23 mouse cellular contexts compared by ENCODE assay signal in the genomic region with DNA sequence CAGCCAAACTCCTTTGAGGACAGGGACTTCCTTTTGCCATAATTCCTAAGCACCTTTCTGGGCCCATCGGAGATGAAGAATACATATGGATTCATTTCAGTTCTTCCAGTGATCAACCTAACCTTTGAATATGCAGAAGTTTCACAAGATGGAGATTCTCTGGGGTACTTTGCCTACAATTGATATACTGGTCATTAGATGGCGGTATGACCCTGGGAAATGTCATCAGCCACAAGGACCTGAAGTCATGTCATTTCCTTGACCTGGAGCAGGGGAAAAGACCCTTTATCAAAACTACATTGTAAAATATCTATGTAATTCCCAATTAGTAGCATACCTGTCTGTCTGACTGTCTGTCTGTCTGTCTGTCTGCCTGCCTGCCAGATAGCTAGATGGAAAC.
DNase-seq lines count a peak whose midpoint lies in the region; ATAC-seq and TF ChIP-seq lines count a peak whose summit lies in the region.
"Had no signal": no experiment of that assay in that cellular context is flagged by ENCODE, and none has a peak within 500 bp of the region (broad histone marks: within the 10 kb centered on the region; RNA-seq: fewer than 3 reads in every experiment).

No protein-coding gene starts in this region.

- ATAC-seq in liver, embryonic 11.5 days (replicated peaks; ENCODE audit: low FRiP score), result no peak
- ATAC-seq: CD4-positive, CD25-positive, alpha-beta regulatory T cell, adult 4 months; forebrain, embryonic 13.5 days; forebrain, postnatal 0 days had no signal

- DNase-seq in embryo, embryonic 10.5 days (ENCODE audit: low spot score), result peak; percentile 12
- DNase-seq in embryo, embryonic 11 days, result no peak
- no peak for DNase-seq in layer of hippocampus, adult 2 months (ENCODE audit: low spot score in 2 of 2)
- DNase-seq in layer of hippocampus, postnatal 14 days (ENCODE audit: low spot score in 2 of 2), result no peak
- peak; percentile 66 for DNase-seq in 416B (ENCODE audit: low read depth)
- DNase-seq in limb, embryonic 10.5 days (ENCODE audit: low spot score), result peak; percentile 3
- DNase-seq in testis, postnatal 10 days (ENCODE audit: low spot score), result no peak
- no peak for DNase-seq in liver, embryonic 11.5 days (ENCODE audit: low spot score)
- DNase-seq: adrenal gland, adult 2 months; adrenal gland, postnatal 25 days; cerebellum, adult 18-20 months; cerebellum, adult 9-11 months; cerebellum, postnatal 36 days; forebrain, postnatal 0 days; gastrocnemius, adult 2 months; gastrocnemius, postnatal 36 days; kidney, adult 11 months had no signal

- H3K36me3 ChIP-seq in limb, embryonic 10.5 days, result no peaks in the 10 kb centered on the region
- H3K36me3 ChIP-seq in liver, embryonic 11.5 days (ENCODE audit: control insufficient read depth, insufficient read depth, low read length), result no peaks in the 10 kb centered on the region
- H3K36me3 ChIP-seq: embryonic facial prominence, embryonic 13.5 days; heart, embryonic 10.5 days; heart, embryonic 15.5 days; hindbrain, embryonic 15.5 days had no signal

- no peaks in the 10 kb centered on the region for H3K27me3 ChIP-seq in limb, embryonic 10.5 days (ENCODE audit: low read depth, poor library complexity, severe bottlenecking)
- H3K27me3 ChIP-seq in liver, embryonic 11.5 days (replicated peaks; ENCODE audit: control insufficient read depth, insufficient read depth, low read length), result no peaks in the 10 kb centered on the region
- H3K27me3 ChIP-seq: embryonic facial prominence, embryonic 13.5 days; forebrain, embryonic 13.5 days; heart, embryonic 15.5 days; hindbrain, embryonic 15.5 days had no signal

- TF ChIP-seq CTCF in layer of hippocampus, adult 2 months (conservative IDR thresholded peaks at IDR 0.05), result peak; percentile 32

- H3K9ac ChIP-seq in liver, embryonic 11.5 days (ENCODE audit: low read depth, low read length), result no peak overlapping the region
- H3K9ac ChIP-seq: embryonic facial prominence, embryonic 13.5 days; forebrain, embryonic 13.5 days; forebrain, postnatal 0 days; heart, embryonic 15.5 days; hindbrain, embryonic 15.5 days had no signal

- 77% methylated on average over 2 of the region's 2 CpGs for WGBS in limb, embryonic 10.5 days
- WGBS in liver, embryonic 11.5 days, result 74% methylated on average over 2 of the region's 2 CpGs

- no peak overlapping the region for H3K4me3 ChIP-seq in layer of hippocampus, adult 2 months
- H3K4me3 ChIP-seq in limb, embryonic 10.5 days, result no peak overlapping the region
- H3K4me3 ChIP-seq in liver, embryonic 11.5 days (ENCODE audit: low read depth, low read length), result no peak overlapping the region
- H3K4me3 ChIP-seq: embryonic facial prominence, embryonic 13.5 days; forebrain, embryonic 13.5 days; gastrocnemius, adult 2 months; heart, embryonic 10.5 days; heart, embryonic 15.5 days; hindbrain, embryonic 15.5 days had no signal

- H3K27ac ChIP-seq in layer of hippocampus, adult 2 months, result no peak overlapping the region
- no peak overlapping the region for H3K27ac ChIP-seq in limb, embryonic 10.5 days
- H3K27ac ChIP-seq in liver, embryonic 11.5 days (ENCODE audit: low read depth, low read length), result no peak overlapping the region
- H3K27ac ChIP-seq: embryonic facial prominence, embryonic 13.5 days; forebrain, embryonic 13.5 days; gastrocnemius, adult 2 months; heart, embryonic 10.5 days; heart, embryonic 15.5 days; hindbrain, embryonic 15.5 days had no signal

- no peak overlapping the region for H3K4me2 ChIP-seq in liver, embryonic 11.5 days
- H3K4me2 ChIP-seq: embryonic facial prominence, embryonic 13.5 days; forebrain, embryonic 13.5 days; heart, embryonic 15.5 days; hindbrain, embryonic 15.5 days had no signal

- no peaks in the 10 kb centered on the region for H3K9me3 ChIP-seq in limb, embryonic 10.5 days (replicated peaks)
- H3K9me3 ChIP-seq in liver, embryonic 11.5 days (ENCODE audit: control insufficient read depth, low read length), result no peaks in the 10 kb centered on the region
- H3K9me3 ChIP-seq: embryonic facial prominence, embryonic 13.5 days; forebrain, embryonic 13.5 days; heart, embryonic 10.5 days; heart, embryonic 15.5 days; hindbrain, embryonic 15.5 days had no signal

- H3K4me1 ChIP-seq in limb, embryonic 10.5 days, result no peaks in the 10 kb centered on the region
- no peaks in the 10 kb centered on the region for H3K4me1 ChIP-seq in liver, embryonic 11.5 days (replicated peaks; ENCODE audit: control insufficient read depth, insufficient read depth, low read length)
- H3K4me1 ChIP-seq: embryonic facial prominence, embryonic 13.5 days; forebrain, embryonic 13.5 days; heart, embryonic 10.5 days; heart, embryonic 15.5 days; hindbrain, embryonic 15.5 days had no signal

Comparison
In these comparisons a context has a peak if more than half of its experiments do, and no peak if none do; other contexts are left out.
1. DNase-seq: peak in embryo, embryonic 10.5 days (single experiment), 416B (single experiment) and limb, embryonic 10.5 days (single experiment); none in embryo, embryonic 11 days (single experiment), layer of hippocampus, adult 2 months (0 of 2), layer of hippocampus, postnatal 14 days (0 of 2), testis, postnatal 10 days (single experiment) and liver, embryonic 11.5 days (single experiment).